ENCODE assay signal across 9 mouse cellular contexts in genomic region chr4:49519476-49519875, GRCm38 (mm10). TPM values are rescaled to one million over a fixed set of nuclear protein-coding genes. Genes with fewer than 3 reads are reported as not detected.
DNase-seq lines count a peak whose midpoint lies in the region; ATAC-seq and TF ChIP-seq lines count a peak whose summit lies in the region.
"Had no signal": no experiment of that assay in that cellular context is flagged by ENCODE, and none has a peak within 500 bp of the region (broad histone marks: within the 10 kb centered on the region; RNA-seq: fewer than 3 reads in every experiment).

No protein-coding gene starts in this region.

- H3K4me1 ChIP-seq in heart, embryonic 14.5 days (ENCODE audit: control insufficient read depth in 2 of 2, insufficient read depth in 2 of 2, low read length in 2 of 2) = peaks cover 2 to 13% of the 10 kb centered on the region in 2 experiments
- H3K4me1 ChIP-seq in MEL (ENCODE audit: control insufficient read depth in 1 of 2, insufficient read depth in 2 of 2, low read length in 2 of 2) = peaks cover 5 to 16% of the 10 kb centered on the region in 2 experiments; a peak in 3 of 4 replicates
- 0 out of 2 replicates have a peak, but pooled peaks cover 7% of the 10 kb centered on the region for H3K4me1 ChIP-seq in hindbrain, postnatal 0 days (ENCODE audit: insufficient read depth, low read length)
- H3K4me1 ChIP-seq in midbrain, embryonic 15.5 days = peaks cover 30% of the 10 kb centered on the region

- no peak overlapping the region for H3K27ac ChIP-seq in heart, embryonic 14.5 days (replicated peaks in 1 of 2; ENCODE audit: control insufficient read depth in 1 of 2, insufficient read depth in 1 of 2, low read depth in 2 of 2, low read length in 2 of 2)
- H3K27ac ChIP-seq in MEL (ENCODE audit: control insufficient read depth, low read depth, low read length) = no peak overlapping the region
- no peak overlapping the region for H3K27ac ChIP-seq in hindbrain, postnatal 0 days
- H3K27ac ChIP-seq in midbrain, embryonic 15.5 days = no peak overlapping the region

- peak; percentile 32 for TF ChIP-seq RAD21 in MEL (IDR thresholded peaks at IDR 0.05; ENCODE audit: low read depth, low read length)

- TF ChIP-seq EP300 in MEL (IDR thresholded peaks at IDR 0.05; ENCODE audit: low read depth in 1 of 2, low read length in 2 of 2) = no peak

- peaks cover 46% of the 10 kb centered on the region for H3K79me2 ChIP-seq in MEL (ENCODE audit: control insufficient read depth, insufficient read depth, low read length, poor library complexity)

- H3K9ac ChIP-seq in heart, embryonic 14.5 days (ENCODE audit: low read length) = no peak overlapping the region
- H3K9ac ChIP-seq in MEL (ENCODE audit: control insufficient read depth, low read depth, low read length, poor library complexity, severe bottlenecking) = peak overlapping the region; percentile 81
- H3K9ac ChIP-seq in hindbrain, postnatal 0 days (replicated peaks; ENCODE audit: low read length) = no peak overlapping the region
- no peak overlapping the region for H3K9ac ChIP-seq in midbrain, embryonic 15.5 days

- no peak for DNase-seq in heart, postnatal 36 days
- DNase-seq in MEL (ENCODE audit: low read depth, low spot score) = peak; percentile 76
- DNase-seq in hindbrain, postnatal 0 days (ENCODE audit: low spot score) = peak; percentile 16
- no peak for DNase-seq in right cerebral cortex, postnatal 14 days
- DNase-seq in cerebellum, adult 9-10 months = no peak
- no peak for DNase-seq in ovary, postnatal 36 days (ENCODE audit: low spot score)
- DNase-seq: adrenal gland, postnatal 25 days had no signal

- no peak for ATAC-seq in heart, embryonic 14.5 days (ENCODE audit: insufficient number of reproducible peaks, insufficient read depth, low FRiP score, low read depth)
- no peak for ATAC-seq in hindbrain, postnatal 0 days
- no peak for ATAC-seq in midbrain, embryonic 15.5 days (replicated peaks)

- H3K4me3 ChIP-seq in heart, embryonic 14.5 days (ENCODE audit: control insufficient read depth in 1 of 2, insufficient read depth in 1 of 2, low read depth in 1 of 2, low read length in 2 of 2) = no peak overlapping the region; a peak in 1 of 4 replicates
- peak overlapping the region; percentile 38 to 80; a peak in 3 of 4 replicates for H3K4me3 ChIP-seq in MEL (ENCODE audit: control insufficient read depth in 1 of 2, insufficient read depth in 1 of 2, low read depth in 2 of 2, low read length in 2 of 2)
- H3K4me3 ChIP-seq in hindbrain, postnatal 0 days (ENCODE audit: low read length) = no peak overlapping the region
- no peak overlapping the region for H3K4me3 ChIP-seq in midbrain, embryonic 15.5 days

- H3K27me3 ChIP-seq in heart, embryonic 14.5 days (ENCODE audit: control insufficient read depth, insufficient read depth, low read length) = no peaks in the 10 kb centered on the region
- no peaks in the 10 kb centered on the region for H3K27me3 ChIP-seq in MEL (ENCODE audit: control insufficient read depth in 1 of 2, insufficient read depth in 2 of 2, low read length in 2 of 2)
- H3K27me3 ChIP-seq in hindbrain, postnatal 0 days (ENCODE audit: insufficient read depth, low read length) = no peaks in the 10 kb centered on the region
- no peaks in the 10 kb centered on the region for H3K27me3 ChIP-seq in midbrain, embryonic 15.5 days (replicated peaks)

- peak overlapping the region; percentile 67; the same call in 1 of the 2 replicates for H3K4me2 ChIP-seq in heart, embryonic 14.5 days (ENCODE audit: low read length)
- peak overlapping the region; percentile 68 for H3K4me2 ChIP-seq in hindbrain, postnatal 0 days (ENCODE audit: low read depth, low read length)
- peak overlapping the region; percentile 14; the same call in 1 of the 2 replicates for H3K4me2 ChIP-seq in midbrain, embryonic 15.5 days

- TF ChIP-seq CTCF in MEL (IDR thresholded peaks at IDR 0.05 in 2 of 3, conservative IDR thresholded peaks at IDR 0.05 in 1 of 3; ENCODE audit: control insufficient read depth in 1 of 3, insufficient read depth in 1 of 3, low read depth in 2 of 3, low read length in 3 of 3, poor library complexity in 1 of 3, severe bottlenecking in 1 of 3) = peak in 2 of 3 experiments; percentile 24 to 50; a peak in 3 of 6 replicates
- TF ChIP-seq CTCF in hindbrain, postnatal 0 days (IDR thresholded peaks at IDR 0.05; ENCODE audit: low read depth) = 0 out of 2 replicates have a peak, but pooled peaks have one; percentile 3

- 78% methylated on average over 5 of the region's 5 CpGs for WGBS in heart, embryonic 14.5 days
- WGBS in hindbrain, postnatal 0 days = 77% methylated on average over 5 of the region's 5 CpGs
- 75% methylated on average over 5 of the region's 5 CpGs for WGBS in midbrain, embryonic 15.5 days

- intact Hi-C loops in heart, postnatal 36 days (cut with DNase I) = no loop called here

- TF ChIP-seq POLR2A in MEL (IDR thresholded peaks at IDR 0.05; ENCODE audit: control insufficient read depth in 1 of 2, insufficient read depth in 1 of 2, low read depth in 1 of 2, low read length in 2 of 2, poor library complexity in 1 of 2) = no peak

- H3K36me3 ChIP-seq in heart, embryonic 14.5 days (ENCODE audit: control insufficient read depth, insufficient read depth, low read length) = peaks cover 19% of the 10 kb centered on the region
- H3K36me3 ChIP-seq in MEL (ENCODE audit: control insufficient read depth in 1 of 2, insufficient read depth in 2 of 2, low read length in 2 of 2) = peaks cover 0 to 21% of the 10 kb centered on the region in 2 experiments; a peak in 3 of 4 replicates
- H3K36me3 ChIP-seq in hindbrain, postnatal 0 days (ENCODE audit: insufficient read depth, low read length) = peaks cover 3% of the 10 kb centered on the region; the same call in 1 of the 2 replicates
- peaks cover 7% of the 10 kb centered on the region; the same call in 1 of the 2 replicates for H3K36me3 ChIP-seq in midbrain, embryonic 15.5 days (replicated peaks)

- no peaks in the 10 kb centered on the region for H3K9me3 ChIP-seq in heart, embryonic 14.5 days (ENCODE audit: control insufficient read depth, low read length)
- no peaks in the 10 kb centered on the region for H3K9me3 ChIP-seq in MEL (replicated peaks; ENCODE audit: insufficient read depth, low read length)
- H3K9me3 ChIP-seq in hindbrain, postnatal 0 days (ENCODE audit: low read length) = no peaks in the 10 kb centered on the region
- no peaks in the 10 kb centered on the region for H3K9me3 ChIP-seq in midbrain, embryonic 15.5 days

TF ChIP-seq in MEL, 35 proteins besides CTCF, POLR2A, EP300 and RAD21 (continues in another document):
- TF ChIP-seq ETS1 (IDR thresholded peaks at IDR 0.05; ENCODE audit: low read depth, low read length) = no peak
- TF ChIP-seq CHD2 (IDR thresholded peaks at IDR 0.05; ENCODE audit: low read length) = no peak

RNA-seq across cellular contexts. Expression of gene Mrpl50, which starts 1.4 kb away (rescaled TPM):
- polyA plus RNA-seq in heart, embryonic 14.5 days (2014; fragmentation: Nextera tagmentation; extraction: Ambion mirVana) = 63.6 and 63.7 TPM in 2 replicates
- 10 to 100 TPM; 44.6 to 44.9 TPM for total RNA-seq in heart, postnatal 36 days (2021)
- 34.7 and 39.1 TPM in 2 replicates for total RNA-seq in MEL (2012; rRNA removed)
- polyA plus RNA-seq in MEL (2012; ENCODE audit: insufficient read depth in 1 of 2, insufficient read length in 2 of 2, low read depth in 1 of 2, low replicate concordance in 2 of 2, missing spikeins in 1 of 2) = 10 to 100 TPM in 1 of 2 experiments, not detected in 1; 54.5 TPM
- 22.9 and 27.3 TPM in 2 replicates for total RNA-seq in hindbrain, postnatal 0 days (2014; rRNA removed)
- polyA plus RNA-seq in hindbrain, postnatal 0 days (2015; fragmentation: Nextera tagmentation; extraction: Ambion mirVana) = 67.0 and 68.0 TPM in 2 replicates
- 70.6 and 77.5 TPM in 2 replicates for polyA plus RNA-seq in midbrain, embryonic 15.5 days (2015; fragmentation: Nextera tagmentation; extraction: Ambion mirVana)

RNA-seq across cellular contexts. Expression of gene Zfp189, which starts 1.5 kb away (rescaled TPM):
- 7.2 and 8.3 TPM in 2 replicates for polyA plus RNA-seq in heart, embryonic 14.5 days (2014; fragmentation: Nextera tagmentation; extraction: Ambion mirVana)
- total RNA-seq in heart, postnatal 36 days (2021) = 1 to 10 TPM; 5.4 to 6.0 TPM
- 4.4 and 5.3 TPM in 2 replicates for total RNA-seq in MEL (2012; rRNA removed)
- polyA plus RNA-seq in MEL (2012; ENCODE audit: insufficient read depth in 1 of 2, insufficient read length in 2 of 2, low read depth in 1 of 2, low replicate concordance in 2 of 2, missing spikeins in 1 of 2) = 1 to 10 TPM in 1 of 2 experiments, not detected in 1; 3.3 TPM
- total RNA-seq in hindbrain, postnatal 0 days (2014; rRNA removed) = 5.1 and 5.2 TPM in 2 replicates
- polyA plus RNA-seq in hindbrain, postnatal 0 days (2015; fragmentation: Nextera tagmentation; extraction: Ambion mirVana) = 5.1 and 5.4 TPM in 2 replicates
- 12.6 and 12.8 TPM in 2 replicates for polyA plus RNA-seq in midbrain, embryonic 15.5 days (2015; fragmentation: Nextera tagmentation; extraction: Ambion mirVana)

RNA-seq across cellular contexts. Expression of gene Baat, which starts 13.1 kb away (rescaled TPM):
- polyA plus RNA-seq in heart, embryonic 14.5 days (2014; fragmentation: Nextera tagmentation; extraction: Ambion mirVana) = 0.16 TPM in 1 of 2 replicates, not detected in the other
- total RNA-seq in heart, postnatal 36 days (2021) = under 1 TPM in 1 of 2 experiments, not detected in 1; 0.47 TPM
- total RNA-seq in MEL (2012; rRNA removed) = not detected in 2 replicates
- polyA plus RNA-seq in MEL (2012; ENCODE audit: insufficient read depth in 1 of 2, insufficient read length in 2 of 2, low read depth in 1 of 2, low replicate concordance in 2 of 2, missing spikeins in 1 of 2) = under 1 TPM in 1 of 2 experiments, not detected in 1; 0.15 TPM
- not detected in 2 replicates for total RNA-seq in hindbrain, postnatal 0 days (2014; rRNA removed)
- polyA plus RNA-seq in hindbrain, postnatal 0 days (2015; fragmentation: Nextera tagmentation; extraction: Ambion mirVana) = not detected in 2 replicates
- not detected in 2 replicates for polyA plus RNA-seq in midbrain, embryonic 15.5 days (2015; fragmentation: Nextera tagmentation; extraction: Ambion mirVana)

RNA-seq across cellular contexts. Expression of gene Aldob, which starts 29.9 kb away (rescaled TPM):
- polyA plus RNA-seq in heart, embryonic 14.5 days (2014; fragmentation: Nextera tagmentation; extraction: Ambion mirVana) = 0.13 and 0.19 TPM in 2 replicates
- 1 to 10 TPM in 1 of 2 experiments, under 1 TPM in 1; 0.58 to 1.1 TPM for total RNA-seq in heart, postnatal 36 days (2021)
- total RNA-seq in MEL (2012; rRNA removed) = not detected in 2 replicates
- polyA plus RNA-seq in MEL (2012; ENCODE audit: insufficient read depth in 1 of 2, insufficient read length in 2 of 2, low read depth in 1 of 2, low replicate concordance in 2 of 2, missing spikeins in 1 of 2) = not detected
- total RNA-seq in hindbrain, postnatal 0 days (2014; rRNA removed) = 0.26 and 0.97 TPM in 2 replicates
- 0.59 TPM in 2 replicates for polyA plus RNA-seq in hindbrain, postnatal 0 days (2015; fragmentation: Nextera tagmentation; extraction: Ambion mirVana)
- 0.25 and 0.77 TPM in 2 replicates for polyA plus RNA-seq in midbrain, embryonic 15.5 days (2015; fragmentation: Nextera tagmentation; extraction: Ambion mirVana)
- total RNA-seq: adrenal gland, postnatal 25 days had no signal

RNA-seq across cellular contexts. Expression of gene Acnat1, which starts 45.8 kb away (rescaled TPM):
- polyA plus RNA-seq in heart, embryonic 14.5 days (2014; fragmentation: Nextera tagmentation; extraction: Ambion mirVana) = not detected in 2 replicates
- total RNA-seq in heart, postnatal 36 days (2021) = not detected
- not detected in 2 replicates for total RNA-seq in MEL (2012; rRNA removed)
- not detected for polyA plus RNA-seq in MEL (2012; ENCODE audit: insufficient read depth in 1 of 2, insufficient read length in 2 of 2, low read depth in 1 of 2, low replicate concordance in 2 of 2, missing spikeins in 1 of 2)
- total RNA-seq in hindbrain, postnatal 0 days (2014; rRNA removed) = not detected in 2 replicates
- not detected in 2 replicates for polyA plus RNA-seq in hindbrain, postnatal 0 days (2015; fragmentation: Nextera tagmentation; extraction: Ambion mirVana)
- not detected in 2 replicates for polyA plus RNA-seq in midbrain, embryonic 15.5 days (2015; fragmentation: Nextera tagmentation; extraction: Ambion mirVana)

Comparison
In these comparisons a context has a peak if more than half of its experiments do, and no peak if none do; other contexts are left out.
1. H3K4me2 ChIP-seq: peak in every context shown above with its lines; median percentile 68 in hindbrain, postnatal 0 days; 67 in heart, embryonic 14.5 days; 14 in midbrain, embryonic 15.5 days.
2. H3K4me3 ChIP-seq: peak in MEL (2 of 2); none in heart, embryonic 14.5 days (0 of 2), hindbrain, postnatal 0 days (single experiment) and midbrain, embryonic 15.5 days (single experiment).
3. DNase-seq: peak in MEL (single experiment) and hindbrain, postnatal 0 days (single experiment); none in heart, postnatal 36 days (0 of 2), right cerebral cortex, postnatal 14 days (single experiment), cerebellum, adult 9-10 months (single experiment) and ovary, postnatal 36 days (single experiment).